Mouse (Mus musculus) ES-E14 (cell line): ENCODE data around the gene Supt20. TPM values are rescaled to one million over a fixed set of nuclear protein-coding genes. Genes with fewer than 3 reads are reported as not detected.
A peak's percentile ranks its signal among the peaks of the same experiment; 100 is the strongest.

Experiments
- DNase-seq: peaks from one replicate; pipeline ENCODE4 v3.0.0-alpha.2; 2013; ENCODE audit warnings: low read depth, low spot score
- H3K27ac ChIP-seq: 2 replicates; pipeline ENCODE4 v1.5.1; 2012; ENCODE audit warnings: low read depth, mild to moderate bottlenecking, low read length, moderate library complexity, mixed read lengths; ENCODE audit not compliant: poor library complexity, insufficient read depth, severe bottlenecking
- H3K36me3 ChIP-seq: 2 replicates; pipeline ENCODE4 v1.6.1; 2012; ENCODE audit warnings: mild to moderate bottlenecking, low read length, moderate library complexity, mixed read lengths; ENCODE audit not compliant: control insufficient read depth, poor library complexity, insufficient read depth, severe bottlenecking
- H3K4me1 ChIP-seq, 2 experiments: fragments of 150-350 bp in 1 of 2; sonication (generic) in 1 of 2; 2 replicates each; pipeline ENCODE4 v1.6.1; 2012; ENCODE audit warnings: low read length in 2 of 2, mild to moderate bottlenecking in 1 of 2, mixed read lengths in 1 of 2; ENCODE audit not compliant: control insufficient read depth in 2 of 2, insufficient read depth in 2 of 2, poor library complexity in 1 of 2
- H3K4me3 ChIP-seq, 2 experiments: fragments of 150-350 bp in 1 of 2; sonication (generic) in 1 of 2; 2 replicates each; pipeline ENCODE4 v1.5.1; 2012; ENCODE audit warnings: low read length in 2 of 2, low read depth in 1 of 2, mild to moderate bottlenecking in 1 of 2, mixed read lengths in 1 of 2; ENCODE audit not compliant: insufficient read depth in 1 of 2, poor library complexity in 1 of 2, severe bottlenecking in 1 of 2
- H3K9ac ChIP-seq: 2 replicates; pipeline ENCODE4 v1.6.1; 2012; ENCODE audit warnings: low read depth, mild to moderate bottlenecking, low read length, mixed read lengths; ENCODE audit not compliant: poor library complexity, insufficient read depth, severe bottlenecking
- H3K9me3 ChIP-seq: fragments of 150-350 bp; sonication (generic); 2 replicates; pipeline ENCODE4 v1.6.1; 2012; ENCODE audit warnings: low read depth, mild to moderate bottlenecking, low read length; ENCODE audit not compliant: control insufficient read depth, insufficient read depth
- CHD2 ChIP-seq: IDR thresholded peaks from 2 replicates; pipeline ENCODE4 v1.6.1; 2014; ENCODE audit warnings: mild to moderate bottlenecking, low read depth, low read length, inconsistent platforms
- HCFC1 ChIP-seq: IDR thresholded peaks from 2 replicates; pipeline ENCODE4 v1.6.1; 2012; ENCODE audit warnings: low read length, inconsistent platforms, borderline replicate concordance; ENCODE audit not compliant: insufficient read depth
- MAFK ChIP-seq: IDR thresholded peaks from 2 replicates; pipeline ENCODE4 v1.6.1; 2014; ENCODE audit warnings: mild to moderate bottlenecking, low read depth, low read length, inconsistent platforms; ENCODE audit not compliant: insufficient read depth
- ZC3H11A ChIP-seq: IDR thresholded peaks from 2 replicates; pipeline ENCODE4 v1.6.1; 2012; ENCODE audit warnings: low read depth, mild to moderate bottlenecking, inconsistent platforms, low read length, borderline replicate concordance
- ZNF384 ChIP-seq: IDR thresholded peaks from 2 replicates; pipeline ENCODE4 v1.6.1; 2012; ENCODE audit warnings: low read depth, low read length, inconsistent platforms
- in situ Hi-C, 2 experiments: fragments of 600-800 bp; cut with MboI; formaldehyde crosslinking; loops; one replicate each; pipeline ENCODE4 v1.15.1; 2025; ENCODE audit warnings: low sequenced_read_pairs in 2 of 2, inconsistent platforms in 1 of 2; ENCODE audit not compliant: unreplicated experiment in 2 of 2
- total RNA-seq: library from RNA; depleted of rRNA; stranded (reverse); fragments of 300-350 nt; gene quantifications from 2 replicates; pipeline ENCODE4 v1.2.3, GENCODE M21; 2012; rRNA removed

Gene Supt20
- total RNA-seq, 1 experiment: 56.4 TPM

DNA sequence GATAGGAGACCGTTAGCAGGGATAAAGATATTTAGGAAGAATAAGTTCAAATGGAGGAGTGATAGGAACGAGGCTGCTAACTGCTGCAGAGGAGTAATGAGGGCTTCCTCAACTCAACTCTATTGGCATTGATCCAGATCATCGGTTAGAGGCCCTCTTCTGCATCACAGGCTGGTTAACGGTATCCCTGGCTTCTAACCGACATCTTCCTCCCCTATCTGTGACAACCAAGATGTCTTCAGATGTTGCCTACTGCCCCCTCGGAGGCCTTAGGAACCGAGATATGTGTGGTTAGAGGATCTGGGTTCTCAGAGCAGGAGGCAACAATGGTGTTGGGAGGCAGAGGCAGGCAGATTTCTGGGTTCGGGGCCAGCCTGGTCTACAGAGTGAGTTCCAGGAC is 76.0 kb downstream of the Supt20 start:
- in situ Hi-C loops: no loop called here
- no peak for DNase-seq

DNA sequence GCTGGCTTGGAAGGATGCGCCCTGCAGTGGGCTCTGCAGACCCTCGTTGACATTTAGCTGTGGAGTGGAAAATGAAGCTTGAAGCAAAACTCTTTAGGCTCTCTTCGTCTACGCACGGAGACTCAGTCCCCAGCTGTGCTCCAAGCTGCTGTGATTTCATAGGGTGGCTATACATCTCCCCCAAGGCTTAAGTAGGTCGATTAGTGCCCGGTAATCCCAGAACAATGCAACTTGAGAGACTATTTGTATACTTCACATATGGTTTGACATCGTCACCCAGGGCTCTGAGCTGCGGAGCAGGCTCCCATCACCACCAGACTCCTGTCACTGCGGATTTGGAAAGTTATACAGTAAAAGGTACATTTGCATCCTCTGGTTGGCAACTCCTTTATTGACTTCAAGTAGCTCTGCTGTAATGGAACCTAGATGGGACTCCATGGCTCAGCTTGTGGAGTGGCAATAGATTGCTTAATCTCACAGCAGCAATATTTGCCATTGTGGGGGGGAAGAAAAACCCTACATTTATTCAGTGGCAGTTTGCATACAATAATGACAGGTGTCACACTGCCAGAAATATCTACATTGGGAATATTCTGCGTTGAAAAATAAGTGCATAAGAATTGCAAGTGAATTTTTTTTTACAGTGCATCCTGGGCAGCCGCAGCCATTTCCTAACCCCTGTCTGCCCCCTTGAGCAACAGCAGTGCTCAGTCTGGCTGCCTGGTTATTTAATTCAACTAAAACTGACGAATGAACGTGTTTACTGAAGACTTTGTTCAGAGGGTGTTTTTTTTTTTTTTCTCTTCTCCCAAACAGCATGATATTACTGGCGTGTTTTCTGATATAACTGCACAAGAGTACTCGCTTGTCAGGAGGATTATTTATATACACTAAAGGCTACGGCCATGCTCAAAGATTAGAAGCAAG is 77.0 kb downstream of the Supt20 start:
- no peak overlapping the region for H3K4me3 ChIP-seq
- in situ Hi-C loops: no loop called here
- TF ChIP-seq ZC3H11A: no peak
- no peak for TF ChIP-seq CHD2
- TF ChIP-seq ZNF384: no peak
- TF ChIP-seq MAFK: no peak
- no peak for TF ChIP-seq HCFC1

More for the DNA sequence above, 76.0 kb downstream of the Supt20 start:
- Histone ChIP-seq H3K4me1 (peaks cover 0 to 4% of the 10 kb centered on the region in 2 experiments; a peak in 2 of 4 replicates), H3K9ac (no peak overlapping the region), H3K4me3 (no peak overlapping the region), H3K36me3 (no peaks in the 10 kb centered on the region), H3K9me3 (no peaks in the 10 kb centered on the region), H3K27ac (no peak overlapping the region)
- TF ChIP-seq CHD2 (no peak), HCFC1 (no peak), ZC3H11A (no peak), MAFK (no peak), ZNF384 (no peak)

DNA sequence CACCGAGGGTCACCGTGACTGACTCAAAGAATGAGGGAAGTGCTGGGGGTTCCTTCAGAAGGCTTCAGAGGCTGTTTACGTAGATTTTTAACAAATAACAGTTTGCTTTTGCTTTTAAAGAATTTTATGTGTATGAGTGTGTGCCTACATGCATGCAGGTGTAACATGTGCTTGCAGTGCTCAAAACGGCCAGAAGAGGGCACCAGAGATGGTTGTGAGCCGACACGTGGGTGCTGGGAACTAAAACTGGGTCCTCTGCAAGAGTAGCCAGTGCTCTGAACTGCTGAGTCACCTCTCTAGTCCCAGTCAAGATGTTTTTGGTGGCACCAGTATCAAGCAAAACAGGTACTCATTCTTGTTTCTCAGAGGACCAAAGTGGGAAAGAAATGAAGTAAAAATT is 81.0 kb downstream of the Supt20 start:
- DNase-seq: no peak
- Histone ChIP-seq H3K9me3 (no peaks in the 10 kb centered on the region), H3K4me3 (no peak overlapping the region), H3K36me3 (no peaks in the 10 kb centered on the region), H3K4me1 (no peaks in the 10 kb centered on the region), H3K9ac (no peak overlapping the region), H3K27ac (no peak overlapping the region)
- TF ChIP-seq ZNF384 (no peak), MAFK (0 out of 2 replicates have a peak, but pooled peaks have one; percentile 26)
- in situ Hi-C loops: no loop called here

More for the DNA sequence above, 77.0 kb downstream of the Supt20 start:
- no peak overlapping the region for H3K9ac ChIP-seq
- H3K4me1 ChIP-seq: 0 out of 4 replicates have a peak, but pooled peaks cover 0 to under 1% of the 10 kb centered on the region in 2 experiments
- DNase-seq: no peak
- no peaks in the 10 kb centered on the region for H3K36me3 ChIP-seq
- no peaks in the 10 kb centered on the region for H3K9me3 ChIP-seq
- no peak overlapping the region for H3K27ac ChIP-seq

DNA sequence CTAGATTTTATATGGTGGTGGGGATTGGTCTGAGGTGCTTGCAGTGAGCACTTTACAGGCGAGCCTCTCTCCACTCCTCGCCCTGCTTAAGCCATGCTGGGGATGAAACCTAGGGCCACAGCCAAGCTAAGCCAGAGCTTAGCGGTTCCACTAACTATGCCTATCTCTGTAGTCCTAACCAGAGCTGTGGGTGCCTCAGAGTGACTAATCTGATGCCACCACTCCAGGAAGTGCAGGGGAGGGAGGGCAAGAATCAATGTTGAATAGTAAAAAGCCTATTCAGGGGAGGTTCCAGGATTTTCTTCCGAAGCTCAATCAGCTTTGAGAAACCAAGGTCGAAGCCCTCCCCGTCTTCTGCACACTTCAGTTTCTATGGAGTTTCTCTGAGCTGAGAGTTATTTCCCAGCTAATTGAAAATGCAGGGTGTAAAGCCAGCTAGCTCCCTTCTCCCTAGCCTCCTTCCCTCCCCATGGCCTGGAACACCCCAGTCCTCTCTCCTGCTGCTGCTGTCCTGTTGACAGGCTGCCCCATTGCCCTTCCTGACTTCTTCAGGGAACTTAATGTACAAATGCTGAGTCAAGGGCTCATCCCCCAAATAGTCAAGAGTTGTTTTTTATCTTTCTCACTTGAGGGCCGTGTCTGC is 83.5 kb downstream of the Supt20 start:
- in situ Hi-C loops: no loop called here
- H3K36me3 ChIP-seq: no peaks in the 10 kb centered on the region

More for the DNA sequence above, 83.5 kb downstream of the Supt20 start:
- Histone ChIP-seq H3K9ac (no peak overlapping the region), H3K27ac (no peak overlapping the region), H3K9me3 (no peaks in the 10 kb centered on the region), H3K4me1 (no peaks in the 10 kb centered on the region), H3K4me3 (no peak overlapping the region)
- DNase-seq: no peak
- no peak for TF ChIP-seq CHD2
- no peak for TF ChIP-seq ZNF384
- no peak for TF ChIP-seq MAFK
- TF ChIP-seq ZC3H11A: no peak
- TF ChIP-seq HCFC1: no peak

Other genes starting within 250 kb of the Supt20 start
- gene Gm21958, start 21.5 kb downstream of the Supt20 start, total RNA-seq: not detected in 2 replicates
- gene Exosc8, start 42.6 kb downstream of the Supt20 start, total RNA-seq: 116 and 144 TPM in 2 replicates
- gene Alg5, start 42.7 kb downstream of the Supt20 start, total RNA-seq: 38.1 and 46.1 TPM in 2 replicates
- gene Smad9, start 62.8 kb downstream of the Supt20 start, total RNA-seq: 0.26 and 0.54 TPM in 2 replicates
- gene Rfxap, start 115.0 kb downstream of the Supt20 start, total RNA-seq: 10.4 and 18.1 TPM in 2 replicates
- gene Sertm1, start 223.1 kb downstream of the Supt20 start, total RNA-seq: 0.31 and 0.53 TPM in 2 replicates